Mouse (Mus musculus): ENCODE results near the gene Zfp36. TPM values are rescaled to one million over a fixed set of nuclear protein-coding genes. Genes with fewer than 3 reads are reported as not detected.

Gene Zfp36
- polyA plus RNA-seq, 1 experiment from 2014 or later, result 26.8 TPM

GRCm38 (mm10) chr7:28361647-28362341, 18.3 kb downstream of the Zfp36 start:
- Histone ChIP-seq H3K36me3 (ENCODE audit: control insufficient read depth, insufficient read depth, low read length) (peaks cover 63% of the 10 kb centered on the region), H3K4me2 (ENCODE audit: low read depth, low read length) (no peak overlapping the region), H3K9ac (ENCODE audit: low read length) (no peak overlapping the region), H3K9me3 (ENCODE audit: control insufficient read depth, low read length) (no peaks in the 10 kb centered on the region), H3K27ac (ENCODE audit: low read length) (no peak overlapping the region), H3K4me3 (ENCODE audit: low read length) (no peak overlapping the region), H3K4me1 (replicated peaks; ENCODE audit: control insufficient read depth, insufficient read depth, low read length) (peaks cover 23% of the 10 kb centered on the region), H3K27me3 (ENCODE audit: control insufficient read depth, insufficient read depth, low read depth, low read length) (no peaks in the 10 kb centered on the region)
- 96% methylated on average over 19 of the region's 20 CpGs for WGBS
- no peak for ATAC-seq (ENCODE audit: low read depth)

- no peak for ATAC-seq (ENCODE audit: low read depth)
- Histone ChIP-seq H3K4me1 (replicated peaks; ENCODE audit: control insufficient read depth, insufficient read depth, low read length) (peaks cover 25% of the 10 kb centered on the region), H3K4me2 (ENCODE audit: low read depth, low read length) (no peak overlapping the region), H3K9ac (ENCODE audit: low read length) (no peak overlapping the region), H3K27ac (ENCODE audit: low read length) (no peak overlapping the region), H3K36me3 (ENCODE audit: control insufficient read depth, insufficient read depth, low read length) (peaks cover 54% of the 10 kb centered on the region), H3K4me3 (ENCODE audit: low read length) (no peak overlapping the region), H3K27me3 (ENCODE audit: control insufficient read depth, insufficient read depth, low read depth, low read length) (no peaks in the 10 kb centered on the region), H3K9me3 (ENCODE audit: control insufficient read depth, low read length) (no peaks in the 10 kb centered on the region)
- WGBS, result 90% methylated on average over 6 of the region's 6 CpGs
Observed at GRCm38 (mm10) chr7:28360291-28360690, 19.8 kb downstream of the Zfp36 start.

GRCm38 (mm10) chr7:28359854-28360253, 20.2 kb downstream of the Zfp36 start:
- H3K9me3 ChIP-seq (ENCODE audit: control insufficient read depth, low read length), result no peaks in the 10 kb centered on the region
- no peak overlapping the region for H3K4me2 ChIP-seq (ENCODE audit: low read depth, low read length)
- no peak overlapping the region for H3K9ac ChIP-seq (ENCODE audit: low read length)
- peaks cover 50% of the 10 kb centered on the region for H3K36me3 ChIP-seq (ENCODE audit: control insufficient read depth, insufficient read depth, low read length)
- H3K4me3 ChIP-seq (ENCODE audit: low read length), result no peak overlapping the region
- H3K27ac ChIP-seq (ENCODE audit: low read length), result no peak overlapping the region
- no peaks in the 10 kb centered on the region for H3K27me3 ChIP-seq (ENCODE audit: control insufficient read depth, insufficient read depth, low read depth, low read length)
- no peak for ATAC-seq (ENCODE audit: low read depth)
- H3K4me1 ChIP-seq (replicated peaks; ENCODE audit: control insufficient read depth, insufficient read depth, low read length), result peaks cover 25% of the 10 kb centered on the region
- WGBS, result 84% methylated on average over 10 of the region's 10 CpGs

GRCm38 (mm10) chr7:28358431-28358830, 21.6 kb downstream of the Zfp36 start:
- Histone ChIP-seq H3K4me1 (replicated peaks; ENCODE audit: control insufficient read depth, insufficient read depth, low read length) (peaks cover 25% of the 10 kb centered on the region), H3K36me3 (ENCODE audit: control insufficient read depth, insufficient read depth, low read length) (peaks cover 51% of the 10 kb centered on the region), H3K27ac (ENCODE audit: low read length) (peak overlapping the region; percentile 88), H3K9me3 (ENCODE audit: control insufficient read depth, low read length) (no peaks in the 10 kb centered on the region), H3K4me3 (ENCODE audit: low read length) (no peak overlapping the region), H3K4me2 (ENCODE audit: low read depth, low read length) (no peak overlapping the region), H3K27me3 (ENCODE audit: control insufficient read depth, insufficient read depth, low read depth, low read length) (no peaks in the 10 kb centered on the region), H3K9ac (ENCODE audit: low read length) (no peak overlapping the region)
- no peak for ATAC-seq (ENCODE audit: low read depth)
- WGBS, result 56% methylated on average over 7 of the region's 7 CpGs

GRCm38 (mm10) chr7:28357984-28358383, 22.1 kb downstream of the Zfp36 start:
- Histone ChIP-seq H3K4me2 (ENCODE audit: low read depth, low read length) (no peak overlapping the region), H3K27ac (ENCODE audit: low read length) (peak overlapping the region; percentile 88), H3K4me3 (ENCODE audit: low read length) (no peak overlapping the region), H3K9ac (ENCODE audit: low read length) (peak overlapping the region; percentile 6; the same call in 1 of the 2 replicates), H3K27me3 (ENCODE audit: control insufficient read depth, insufficient read depth, low read depth, low read length) (no peaks in the 10 kb centered on the region), H3K9me3 (ENCODE audit: control insufficient read depth, low read length) (no peaks in the 10 kb centered on the region), H3K4me1 (replicated peaks; ENCODE audit: control insufficient read depth, insufficient read depth, low read length) (peaks cover 25% of the 10 kb centered on the region), H3K36me3 (ENCODE audit: control insufficient read depth, insufficient read depth, low read length) (peaks cover 53% of the 10 kb centered on the region)
- ATAC-seq (ENCODE audit: low read depth), result peak; percentile 42
- 4% methylated on average over 5 of the region's 5 CpGs for WGBS

GRCm38 (mm10) chr7:28356981-28357380, 23.1 kb downstream of the Zfp36 start:
- Histone ChIP-seq H3K9me3 (ENCODE audit: control insufficient read depth, low read length) (no peaks in the 10 kb centered on the region), H3K9ac (ENCODE audit: low read length) (peak overlapping the region; percentile 28), H3K4me2 (ENCODE audit: low read depth, low read length) (no peak overlapping the region), H3K27me3 (ENCODE audit: control insufficient read depth, insufficient read depth, low read depth, low read length) (no peaks in the 10 kb centered on the region), H3K4me1 (replicated peaks; ENCODE audit: control insufficient read depth, insufficient read depth, low read length) (peaks cover 27% of the 10 kb centered on the region), H3K4me3 (ENCODE audit: low read length) (no peak overlapping the region), H3K27ac (ENCODE audit: low read length) (peak overlapping the region; percentile 88), H3K36me3 (ENCODE audit: control insufficient read depth, insufficient read depth, low read length) (peaks cover 49% of the 10 kb centered on the region)
- ATAC-seq (ENCODE audit: low read depth), result peak; percentile 83
- 7% methylated on average over 5 of the region's 5 CpGs for WGBS

GRCm38 (mm10) chr7:28355221-28355620, 24.8 kb downstream of the Zfp36 start:
- Histone ChIP-seq H3K4me3 (ENCODE audit: low read length) (no peak overlapping the region), H3K27ac (ENCODE audit: low read length) (no peak overlapping the region), H3K4me1 (replicated peaks; ENCODE audit: control insufficient read depth, insufficient read depth, low read length) (peaks cover 34% of the 10 kb centered on the region), H3K9ac (ENCODE audit: low read length) (no peak overlapping the region), H3K36me3 (ENCODE audit: control insufficient read depth, insufficient read depth, low read length) (peaks cover 34% of the 10 kb centered on the region), H3K27me3 (ENCODE audit: control insufficient read depth, insufficient read depth, low read depth, low read length) (no peaks in the 10 kb centered on the region), H3K9me3 (ENCODE audit: control insufficient read depth, low read length) (no peaks in the 10 kb centered on the region), H3K4me2 (ENCODE audit: low read depth, low read length) (no peak overlapping the region)
- no peak for ATAC-seq (ENCODE audit: low read depth)
- WGBS, result 84% methylated on average over 3 of the region's 3 CpGs

- Histone ChIP-seq H3K4me2 (ENCODE audit: low read depth, low read length) (no peak overlapping the region), H3K4me3 (ENCODE audit: low read length) (no peak overlapping the region), H3K36me3 (ENCODE audit: control insufficient read depth, insufficient read depth, low read length) (peaks cover 27% of the 10 kb centered on the region), H3K9me3 (ENCODE audit: control insufficient read depth, low read length) (no peaks in the 10 kb centered on the region), H3K4me1 (replicated peaks; ENCODE audit: control insufficient read depth, insufficient read depth, low read length) (peaks cover 39% of the 10 kb centered on the region), H3K27me3 (ENCODE audit: control insufficient read depth, insufficient read depth, low read depth, low read length) (no peaks in the 10 kb centered on the region), H3K27ac (ENCODE audit: low read length) (no peak overlapping the region), H3K9ac (ENCODE audit: low read length) (no peak overlapping the region)
- 94% methylated on average over 3 of the region's 3 CpGs for WGBS
- no peak for ATAC-seq (ENCODE audit: low read depth)
Observed at GRCm38 (mm10) chr7:28354596-28354995, 25.5 kb downstream of the Zfp36 start.

- WGBS, result 79% methylated on average over 3 of the region's 3 CpGs
- ATAC-seq (ENCODE audit: low read depth), result no peak
- Histone ChIP-seq H3K4me2 (ENCODE audit: low read depth, low read length) (no peak overlapping the region), H3K4me1 (replicated peaks; ENCODE audit: control insufficient read depth, insufficient read depth, low read length) (peaks cover 41% of the 10 kb centered on the region), H3K9ac (ENCODE audit: low read length) (no peak overlapping the region), H3K9me3 (ENCODE audit: control insufficient read depth, low read length) (no peaks in the 10 kb centered on the region), H3K27me3 (ENCODE audit: control insufficient read depth, insufficient read depth, low read depth, low read length) (no peaks in the 10 kb centered on the region), H3K27ac (ENCODE audit: low read length) (no peak overlapping the region), H3K36me3 (ENCODE audit: control insufficient read depth, insufficient read depth, low read length) (peaks cover 23% of the 10 kb centered on the region), H3K4me3 (ENCODE audit: low read length) (no peak overlapping the region)
Observed at GRCm38 (mm10) chr7:28354113-28354581, 25.9 kb downstream of the Zfp36 start.
